Mouse (Mus musculus): Measurements from ENCODE around the gene Rnf220. TPM values are rescaled to one million over a fixed set of nuclear protein-coding genes. Genes with fewer than 3 reads are reported as not detected.
A peak's percentile ranks its signal among the peaks of the same experiment; 100 is the strongest.

The Rnf220 gene
- total RNA-seq, 2 experiments from 2014 or later = 48.0 to 54.5 TPM

DNA sequence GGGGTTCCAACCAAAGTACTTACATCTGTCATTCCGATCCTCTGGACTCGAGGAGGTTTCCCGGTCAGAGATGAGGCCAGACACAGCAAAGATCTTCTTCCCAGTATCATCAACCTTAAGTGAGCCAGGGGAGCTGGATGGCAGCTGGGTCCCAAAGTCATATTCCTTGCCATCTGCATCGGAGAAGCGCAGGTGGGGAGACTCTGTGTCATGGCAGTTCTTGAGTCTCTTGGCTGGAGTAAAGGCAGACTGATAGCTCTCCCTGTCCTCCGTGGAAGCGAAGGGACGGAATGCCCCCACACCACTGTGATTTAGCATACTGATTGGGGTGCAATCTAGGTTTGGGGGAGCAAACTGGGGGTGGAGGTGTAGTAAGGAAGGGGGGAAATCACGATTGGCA is 7.3 kb downstream of the Rnf220 start:
- DNase-seq = no peak

DNA sequence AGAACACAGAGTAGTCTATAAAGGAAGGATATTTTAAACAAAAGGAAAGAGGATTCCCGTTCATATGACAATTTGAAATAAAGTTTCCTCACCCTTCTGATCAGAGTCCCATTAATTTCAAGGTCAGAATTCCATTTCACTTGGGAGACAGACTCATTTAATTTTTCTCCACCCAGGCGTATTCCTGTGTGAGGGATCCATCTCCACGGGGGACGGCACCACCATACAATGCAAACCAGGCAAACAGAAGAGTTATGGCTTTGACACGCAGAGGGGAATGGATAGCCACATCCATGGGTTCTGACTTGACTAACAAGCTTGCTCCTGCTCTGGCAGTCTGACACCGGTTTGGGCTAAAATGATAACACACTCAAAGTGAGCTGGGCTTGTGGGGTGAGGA is 9.4 kb downstream of the Rnf220 start:
- DNase-seq = no peak

GRCm38 (mm10) chr4:117486188-117486587 is 10.7 kb downstream of the Rnf220 start:
- DNase-seq = no peak

DNA sequence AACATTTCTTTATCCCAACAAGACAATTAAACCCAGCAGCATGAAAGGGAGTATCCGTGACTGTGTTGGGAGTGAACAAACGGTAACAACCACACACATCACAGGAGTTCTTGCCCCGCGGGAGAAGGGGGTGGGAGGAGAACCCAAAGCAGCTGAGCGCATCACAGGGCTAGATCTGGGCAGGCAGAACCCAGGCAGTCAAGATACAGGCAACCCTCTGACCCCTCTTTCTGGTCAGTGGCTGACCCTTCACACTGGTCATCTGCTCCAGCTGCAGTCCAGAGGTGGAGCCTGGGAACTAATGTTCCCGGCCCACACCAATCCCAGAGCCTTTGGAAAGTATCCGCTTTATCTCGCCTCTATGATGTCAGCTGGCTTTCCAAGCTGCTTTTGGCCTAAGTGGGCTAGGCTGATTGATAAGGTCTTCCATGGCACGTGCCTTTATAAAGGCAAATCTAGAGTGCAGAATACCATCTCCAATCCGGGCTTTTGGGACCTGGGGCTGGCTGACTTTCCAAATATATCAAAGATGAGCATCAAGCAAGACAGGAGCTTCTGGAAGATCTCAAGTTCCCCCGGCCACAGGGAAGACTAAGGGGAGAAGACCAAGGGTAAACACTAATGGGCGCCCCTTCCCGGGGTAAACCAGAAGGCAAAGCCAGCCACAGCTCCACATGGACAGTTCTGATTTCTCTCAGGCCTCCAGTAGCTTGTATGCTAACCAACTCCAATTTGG is 11.6 kb downstream of the Rnf220 start:
- DNase-seq = no peak

DNA sequence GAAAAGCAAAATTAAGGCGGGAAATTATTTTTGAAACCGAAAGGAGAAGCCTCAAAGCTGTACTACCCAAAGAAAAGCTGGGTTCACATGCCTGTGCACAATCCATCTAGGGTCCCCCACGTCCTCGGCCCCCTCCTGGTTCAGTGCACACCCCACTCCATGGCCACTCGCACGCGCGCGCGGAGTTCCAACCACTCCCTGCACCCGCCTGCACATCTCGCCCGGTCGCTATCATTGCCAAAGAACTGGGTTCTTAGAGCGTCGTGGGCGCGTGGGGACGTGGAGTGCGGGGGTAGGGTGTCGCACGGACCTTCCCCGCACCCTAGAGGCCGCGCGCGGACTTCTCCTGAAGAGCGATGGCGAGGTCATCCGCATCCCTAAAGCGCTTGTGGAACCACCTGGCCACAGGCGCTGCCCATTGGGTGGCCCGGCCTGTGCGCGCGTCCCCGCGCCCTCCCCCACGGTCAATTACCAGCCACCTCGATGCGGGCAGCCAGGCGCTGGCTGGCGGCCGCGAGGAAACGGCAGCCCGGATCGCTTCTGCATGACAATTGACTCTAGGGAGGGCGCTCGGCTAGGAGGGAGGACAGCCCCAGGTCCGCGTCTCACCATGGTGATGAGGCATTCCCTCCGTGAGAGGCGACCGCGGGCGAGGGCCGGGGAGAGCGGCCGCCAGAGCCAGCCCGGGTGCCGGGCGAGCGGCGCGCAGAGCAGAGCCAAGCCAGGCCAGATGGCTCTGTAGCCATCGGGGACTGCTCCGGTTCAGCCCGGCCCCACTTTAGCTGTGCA is 12.4 kb downstream of the Rnf220 start:
- DNase-seq = peak; percentile 54

DNA sequence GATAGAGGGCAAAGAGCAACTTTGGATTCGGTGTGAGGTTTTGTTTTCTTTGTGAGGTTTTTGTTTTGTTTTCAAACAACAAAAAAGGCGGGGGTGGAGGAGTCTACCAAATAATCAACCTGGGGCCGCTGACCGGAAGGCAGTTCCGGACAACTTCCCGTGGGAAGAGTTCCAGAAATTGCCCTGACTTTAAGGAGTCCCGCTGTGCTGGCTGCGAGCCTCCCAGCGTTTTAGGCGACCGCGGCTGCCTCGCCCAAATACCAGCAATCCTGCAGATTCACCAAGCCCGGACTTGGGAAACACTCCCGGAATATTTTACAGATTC is 13.0 kb downstream of the Rnf220 start:
- peak; percentile 57 for DNase-seq

DNA sequence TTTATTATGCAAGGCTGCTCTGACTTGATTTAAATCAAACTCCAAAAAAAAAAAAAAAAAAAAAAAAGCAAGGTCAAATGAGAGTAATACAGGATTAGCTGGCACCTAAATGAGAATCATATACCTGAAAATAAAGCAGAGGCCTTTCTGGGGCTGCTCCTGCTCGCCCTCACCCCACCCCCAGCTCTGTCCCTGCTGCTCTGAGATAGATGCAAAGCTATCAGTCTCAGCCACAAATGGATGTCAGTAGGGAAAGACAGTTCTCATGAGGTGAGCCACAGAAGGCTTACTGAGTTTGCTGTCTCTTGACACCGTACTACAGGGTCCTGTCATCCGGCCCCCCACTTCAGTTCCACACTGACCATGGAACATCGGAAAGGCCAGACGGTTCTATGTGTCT is 14.7 kb downstream of the Rnf220 start:
- DNase-seq = no peak

GRCm38 (mm10) chr4:117480611-117481445 is 16.0 kb downstream of the Rnf220 start:
- DNase-seq = no peak

DNA sequence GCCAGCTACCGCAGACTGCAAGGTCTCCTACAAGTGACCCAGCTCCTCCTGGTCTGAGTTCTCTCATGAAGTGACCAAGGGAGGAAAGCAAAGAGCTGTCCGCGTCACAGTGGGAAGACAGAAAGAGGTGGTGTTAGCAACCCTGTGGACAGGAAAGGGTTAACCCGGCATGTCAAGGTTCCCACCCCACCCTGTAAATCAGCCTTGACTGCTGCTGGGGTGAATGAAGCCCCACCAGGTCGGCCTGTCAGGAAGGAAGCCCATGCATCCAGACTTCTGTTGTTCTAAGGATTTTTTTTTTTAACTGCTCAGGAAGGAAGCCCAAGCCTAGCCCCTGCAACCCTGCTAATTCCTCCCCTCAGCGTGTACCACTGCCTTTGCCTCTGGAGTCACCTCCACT is 16.9 kb downstream of the Rnf220 start:
- DNase-seq = no peak

GRCm38 (mm10) chr4:117478101-117478673 is 18.7 kb downstream of the Rnf220 start:
- DNase-seq = no peak

DNA sequence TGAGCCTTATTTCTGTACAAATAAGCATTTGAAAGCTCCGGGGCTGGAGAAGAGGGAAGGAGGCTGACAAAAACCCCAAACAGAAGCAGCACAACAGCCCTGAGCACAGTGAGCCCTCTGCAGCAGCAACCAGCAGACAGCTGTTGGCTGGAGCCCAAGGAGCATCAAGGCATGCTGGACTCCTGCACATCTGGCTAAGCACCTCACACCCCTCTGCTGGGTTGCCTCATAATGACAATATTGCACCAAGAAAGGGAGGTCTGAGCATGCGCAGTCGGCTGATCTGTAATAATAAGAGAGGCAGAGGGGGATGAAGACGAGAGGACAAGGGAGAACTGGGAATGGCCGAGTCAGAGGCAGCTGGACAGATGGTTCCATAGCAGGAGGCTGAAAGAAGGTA is 19.5 kb downstream of the Rnf220 start:
- DNase-seq = peak; percentile 36

DNA sequence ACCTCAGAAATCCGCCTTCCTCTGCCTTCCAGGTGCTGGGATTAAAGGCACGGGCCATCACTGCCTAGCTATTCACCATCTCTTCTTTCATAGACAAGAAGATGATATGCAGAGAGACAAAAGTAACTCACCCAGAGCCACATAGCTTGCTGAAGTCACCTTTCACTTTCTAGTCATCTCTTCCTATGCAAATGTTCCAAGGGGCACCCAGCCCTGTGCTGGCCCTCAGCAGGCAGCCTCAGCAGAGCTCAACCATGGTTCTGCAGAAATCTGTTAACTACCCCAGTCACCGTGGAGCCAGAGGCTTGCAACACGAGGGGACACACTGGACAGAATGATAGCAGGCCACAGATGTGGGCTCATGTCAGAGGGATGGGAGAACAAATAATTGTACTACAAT is 20.1 kb downstream of the Rnf220 start:
- no peak for DNase-seq

- DNase-seq = no peak
Measured at GRCm38 (mm10) chr4:117476355-117476754, 20.5 kb downstream of the Rnf220 start.

DNA sequence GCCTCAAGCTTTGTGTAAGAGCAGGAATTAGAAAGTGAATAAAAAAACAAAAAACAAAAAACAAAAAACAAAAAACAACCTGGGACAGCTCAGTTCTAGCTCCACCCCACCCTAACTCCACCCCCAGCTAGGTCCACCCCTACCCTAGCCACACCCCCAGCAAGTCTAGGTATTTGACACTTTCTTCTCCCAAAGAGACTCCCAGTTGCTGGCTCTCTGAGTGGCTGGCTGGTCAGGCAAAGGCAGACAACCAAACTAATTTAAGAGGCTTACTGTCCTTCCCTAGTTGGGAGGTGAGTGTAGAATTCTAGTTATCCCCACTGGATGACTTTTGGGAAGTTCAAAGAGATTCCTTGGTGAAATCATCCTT is 22.9 kb downstream of the Rnf220 start:
- no peak for DNase-seq

- DNase-seq = no peak
Measured at GRCm38 (mm10) chr4:117473291-117473984, 23.4 kb downstream of the Rnf220 start.

- no peak for DNase-seq
Measured at GRCm38 (mm10) chr4:117469471-117469870, 27.4 kb downstream of the Rnf220 start.

GRCm38 (mm10) chr4:117467936-117468335 is 28.9 kb downstream of the Rnf220 start:
- DNase-seq = no peak

DNA sequence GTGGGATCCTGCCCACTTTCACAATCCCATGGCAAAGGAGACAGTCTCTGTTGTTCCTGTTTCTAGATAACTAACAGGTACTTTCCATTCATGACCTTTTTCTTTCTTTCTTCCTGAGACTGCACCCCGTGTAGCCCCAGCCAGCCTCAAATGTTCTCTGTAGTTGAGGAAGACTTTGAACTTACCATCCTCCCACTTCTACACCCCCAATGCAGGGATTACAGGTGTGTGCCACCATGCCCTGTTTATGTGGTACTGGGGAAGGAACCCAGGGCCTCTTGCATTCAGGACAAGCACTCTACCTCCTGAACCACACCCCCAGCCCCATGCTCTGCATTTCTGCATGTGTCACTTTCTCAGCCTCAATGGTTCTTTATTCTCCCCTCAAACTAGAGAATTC is 47.7 kb downstream of the Rnf220 start:
- DNase-seq = no peak

DNA sequence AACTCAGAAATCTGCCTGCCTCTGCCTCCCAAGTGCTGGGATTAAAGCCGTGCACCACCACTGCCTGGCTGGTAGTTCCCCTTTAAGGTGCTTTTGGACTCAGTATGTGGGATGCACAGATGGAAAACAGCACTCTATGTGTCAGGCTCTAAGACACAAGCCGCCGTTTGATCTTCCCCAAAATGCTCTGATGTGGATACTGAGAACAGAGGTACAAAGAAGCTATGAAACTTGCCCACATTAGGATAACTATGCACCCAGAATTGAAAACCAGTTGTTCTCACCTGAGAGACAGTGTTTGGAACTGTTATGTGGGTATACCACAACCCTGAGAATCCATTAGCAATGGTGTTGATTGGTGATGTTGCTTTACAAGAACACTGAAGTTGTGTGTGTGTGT is 48.9 kb downstream of the Rnf220 start:
- no peak for DNase-seq

DNA sequence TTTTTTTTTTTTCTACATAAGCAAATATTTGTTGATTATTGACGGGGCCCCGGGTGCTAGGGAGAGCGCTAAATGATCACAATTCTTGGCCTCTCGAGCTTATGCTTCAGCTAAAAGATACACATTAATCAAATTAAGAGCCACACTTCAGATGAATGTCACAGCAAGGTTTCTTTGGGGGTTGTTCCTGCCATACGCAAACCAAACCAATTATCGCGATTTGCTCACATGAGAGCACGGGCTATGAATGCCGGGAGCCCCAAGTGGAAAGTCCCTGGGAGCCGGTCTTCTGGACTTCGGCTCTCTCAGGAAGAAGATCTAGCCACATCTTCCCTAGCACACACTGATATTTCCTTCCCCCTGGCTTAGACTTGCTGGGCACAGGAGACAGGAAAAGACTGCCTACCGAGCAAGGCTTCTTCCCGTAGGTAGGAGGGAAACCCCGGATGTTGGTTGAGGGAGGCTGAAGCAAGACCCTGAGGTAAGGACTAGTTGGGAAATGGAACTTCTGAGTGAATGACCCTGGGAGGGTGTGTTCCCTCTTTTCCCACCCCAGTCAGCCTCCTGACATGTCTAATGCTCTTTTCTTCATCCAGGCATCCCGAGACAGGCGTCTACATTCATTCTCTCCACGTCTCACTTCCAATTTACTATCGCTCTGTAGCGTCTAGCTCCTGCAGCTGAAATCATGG is 51.2 kb downstream of the Rnf220 start:
- no peak for DNase-seq

DNA sequence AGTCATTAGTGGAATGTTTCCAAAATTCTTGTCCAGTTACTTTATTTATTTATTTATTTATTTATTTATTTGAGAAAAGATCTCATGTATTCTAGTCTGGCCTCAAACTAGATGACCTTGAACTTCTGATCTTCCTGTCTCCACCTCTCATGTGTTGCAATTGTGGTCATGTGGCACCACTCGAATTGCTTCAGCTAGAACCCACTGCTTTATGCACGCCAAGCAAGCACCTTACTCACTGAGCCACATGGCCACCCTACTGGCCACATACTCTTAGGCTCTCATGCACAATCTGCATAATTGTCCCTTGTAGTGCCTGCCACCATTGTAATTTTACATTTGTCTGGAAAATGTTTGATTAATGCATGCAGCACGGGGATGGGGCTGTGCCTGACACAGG is 57.9 kb downstream of the Rnf220 start:
- no peak for DNase-seq

- DNase-seq = no peak
Measured at GRCm38 (mm10) chr4:117438064-117438463, 58.8 kb downstream of the Rnf220 start.

Measured in gastrocnemius, postnatal 10 days (tissue).